Mouse (Mus musculus): ENCODE results near the gene Spag7. TPM values are rescaled to one million over a fixed set of nuclear protein-coding genes. Genes with fewer than 3 reads are reported as not detected.

Gene Spag7
- polyA plus RNA-seq, 1 experiment, result 36.6 TPM

GRCm38 (mm10) chr11:70701984-70702733 lies 32.9 kb upstream of the Spag7 start:
- H3K36me3 ChIP-seq (ENCODE audit: control insufficient read depth, insufficient read depth, low read length), result peaks cover 44% of the 10 kb centered on the region
- H3K27me3 ChIP-seq (ENCODE audit: control insufficient read depth, insufficient read depth, low read length), result no peaks in the 10 kb centered on the region
- H3K27ac ChIP-seq (ENCODE audit: insufficient read depth, low read depth, low read length), result no peak overlapping the region
- TF ChIP-seq CTCF (IDR thresholded peaks at IDR 0.05; ENCODE audit: extremely low read depth, insufficient read length, insufficient replicate concordance, low read depth, low read length) (no peak), POLR2A (IDR thresholded peaks at IDR 0.05; ENCODE audit: low read depth, low read length) (no peak)
- WGBS, result 74% methylated on average over 6 of the region's 6 CpGs
- H3K4me3 ChIP-seq (ENCODE audit: low read depth, low read length), result no peak overlapping the region
- H3K4me1 ChIP-seq (ENCODE audit: control insufficient read depth, insufficient read depth, insufficient read length, low read length), result peaks cover 12% of the 10 kb centered on the region

DNA sequence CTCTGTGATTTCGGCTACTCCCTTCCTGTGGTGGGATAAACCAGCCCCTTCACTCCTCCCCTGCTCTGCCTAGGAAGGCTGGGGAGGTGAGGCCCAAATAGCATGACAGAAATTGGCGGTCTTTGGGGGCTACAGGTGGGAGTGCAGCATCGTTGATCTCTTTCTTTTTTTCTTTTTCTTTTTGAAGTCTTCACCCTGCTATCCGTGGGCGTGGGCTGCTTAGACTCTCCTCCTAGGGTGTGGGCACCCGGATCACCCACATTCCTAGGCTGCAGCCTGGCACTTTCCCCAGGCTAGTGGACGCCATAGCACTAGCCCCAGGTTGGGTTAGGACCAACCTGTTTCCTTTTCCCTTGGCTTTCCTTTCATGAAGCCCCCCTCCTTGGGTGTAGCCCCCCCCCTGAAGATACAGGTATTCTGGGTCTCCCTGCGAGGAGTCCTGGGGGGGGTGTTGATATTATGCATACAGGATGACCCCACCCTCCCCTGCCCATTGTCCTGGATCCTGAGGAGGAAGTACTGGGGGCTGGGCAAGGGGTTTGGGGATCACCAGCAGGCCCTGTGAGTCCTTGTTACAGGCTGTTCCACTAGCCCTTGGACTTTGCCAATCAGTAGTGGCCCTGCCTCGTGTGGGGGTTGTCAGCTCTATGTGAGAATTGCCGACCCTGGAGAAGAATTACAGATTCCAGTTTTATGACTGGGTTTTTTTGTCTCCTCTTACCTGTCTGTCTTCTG lies 32.2 kb upstream of the Spag7 start:
- TF ChIP-seq POLR2A (IDR thresholded peaks at IDR 0.05; ENCODE audit: low read depth, low read length) (no peak), CTCF (IDR thresholded peaks at IDR 0.05; ENCODE audit: extremely low read depth, insufficient read length, insufficient replicate concordance, low read depth, low read length) (no peak)
- H3K27ac ChIP-seq (ENCODE audit: insufficient read depth, low read depth, low read length), result peak overlapping the region; percentile 99
- 4% methylated on average over 10 of the region's 10 CpGs for WGBS

DNA sequence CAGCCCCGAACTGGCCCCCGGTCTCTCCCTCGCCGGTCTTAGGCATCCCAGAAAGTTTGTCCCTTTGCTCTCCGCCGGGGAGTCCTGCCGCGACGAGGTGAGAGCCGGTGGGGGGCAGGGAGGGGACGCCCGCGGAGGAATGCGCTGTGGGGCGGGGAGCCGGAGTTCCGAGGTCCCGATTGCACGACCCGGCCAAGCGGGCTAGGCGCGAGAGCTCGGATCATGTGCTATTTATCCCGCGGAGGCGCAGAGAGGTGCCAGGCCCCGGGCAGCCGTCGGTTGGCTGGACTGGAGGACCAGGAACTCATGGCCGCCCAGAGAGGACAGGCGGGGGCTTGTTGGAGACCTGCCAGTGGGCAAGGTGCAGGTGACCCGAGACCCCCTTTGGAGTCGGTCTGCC lies 31.4 kb upstream of the Spag7 start:
- TF ChIP-seq POLR2A (IDR thresholded peaks at IDR 0.05; ENCODE audit: low read depth, low read length), result peak; percentile 31; the same call in 1 of the 2 replicates
- TF ChIP-seq CTCF (IDR thresholded peaks at IDR 0.05; ENCODE audit: extremely low read depth, insufficient read length, insufficient replicate concordance, low read depth, low read length), result no peak
- Histone ChIP-seq H3K4me3 (ENCODE audit: low read depth, low read length) (peak overlapping the region; percentile 80), H3K4me1 (ENCODE audit: control insufficient read depth, insufficient read depth, insufficient read length, low read length) (peaks cover 12% of the 10 kb centered on the region), H3K27me3 (ENCODE audit: control insufficient read depth, insufficient read depth, low read length) (no peaks in the 10 kb centered on the region), H3K36me3 (ENCODE audit: control insufficient read depth, insufficient read depth, low read length) (peaks cover 29% of the 10 kb centered on the region), H3K27ac (ENCODE audit: insufficient read depth, low read depth, low read length) (peak overlapping the region; percentile 99)
- WGBS, result under 1% methylated on average over 34 of the region's 34 CpGs

More for the DNA sequence above, 32.2 kb upstream of the Spag7 start:
- peaks cover 36% of the 10 kb centered on the region for H3K36me3 ChIP-seq (ENCODE audit: control insufficient read depth, insufficient read depth, low read length)
- peaks cover 12% of the 10 kb centered on the region for H3K4me1 ChIP-seq (ENCODE audit: control insufficient read depth, insufficient read depth, insufficient read length, low read length)
- peak overlapping the region; percentile 80 for H3K4me3 ChIP-seq (ENCODE audit: low read depth, low read length)
- no peaks in the 10 kb centered on the region for H3K27me3 ChIP-seq (ENCODE audit: control insufficient read depth, insufficient read depth, low read length)

DNA sequence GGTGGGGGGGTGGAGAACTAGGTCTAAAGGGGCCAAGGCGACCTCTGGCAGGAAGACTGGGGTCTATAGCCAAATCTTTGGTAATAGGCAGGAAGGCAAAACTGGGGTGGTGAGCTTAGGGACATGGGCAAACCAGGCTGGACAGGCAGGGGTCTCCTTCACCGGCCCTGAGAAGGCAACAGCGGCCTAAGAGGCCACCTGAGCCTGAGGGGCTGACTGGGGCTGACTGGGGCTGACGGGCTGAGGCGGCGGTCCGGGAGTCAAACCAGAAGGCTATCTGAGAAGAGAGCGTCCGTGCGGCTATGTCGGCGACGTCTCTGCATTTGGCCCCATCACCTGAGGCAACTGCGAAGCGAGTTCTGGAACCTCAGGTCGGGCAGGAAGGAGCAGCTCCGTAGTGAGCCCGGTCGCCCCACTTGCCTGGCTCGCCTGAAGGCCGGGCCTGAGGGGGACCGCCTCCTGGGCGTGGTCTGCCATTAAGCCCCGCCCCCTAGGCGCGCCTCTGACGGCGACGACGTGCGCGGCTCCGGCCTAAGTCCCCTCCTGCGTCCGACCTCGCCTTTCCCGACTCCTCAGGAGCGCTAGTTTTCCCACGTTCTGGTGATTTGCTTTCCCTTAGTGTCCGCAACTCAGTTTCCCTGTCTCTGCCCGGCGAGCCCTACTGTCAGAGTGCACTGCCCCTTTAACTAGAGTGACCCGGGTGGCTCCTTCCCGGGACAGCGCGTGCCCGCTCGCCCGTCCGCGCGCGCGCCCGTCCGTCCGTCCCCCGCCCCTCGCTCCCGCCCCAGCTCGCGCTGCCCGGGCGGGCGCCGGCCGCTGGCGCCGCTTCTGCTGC lies 30.7 kb upstream of the Spag7 start, which contains the start of the genes Inca1 and Kif1c:
TSS of gene Inca1 (minus strand) at position 434 of the 835 bp plus-strand sequence.
TSS of gene Kif1c (plus strand) at position 827 of the 835 bp plus-strand sequence.
- WGBS, result 2% methylated on average over 69 of the region's 69 CpGs
- peaks cover 12% of the 10 kb centered on the region for H3K4me1 ChIP-seq (ENCODE audit: control insufficient read depth, insufficient read depth, insufficient read length, low read length)
- H3K36me3 ChIP-seq (ENCODE audit: control insufficient read depth, insufficient read depth, low read length), result peaks cover 23% of the 10 kb centered on the region
- no peaks in the 10 kb centered on the region for H3K27me3 ChIP-seq (ENCODE audit: control insufficient read depth, insufficient read depth, low read length)
- peak within 1 kb of the TSS; percentile 80 for H3K4me3 ChIP-seq (ENCODE audit: low read depth, low read length)
- peak; percentile 71 for TF ChIP-seq POLR2A (IDR thresholded peaks at IDR 0.05; ENCODE audit: low read depth, low read length)
- TF ChIP-seq CTCF (IDR thresholded peaks at IDR 0.05; ENCODE audit: extremely low read depth, insufficient read length, insufficient replicate concordance, low read depth, low read length), result no peak
- H3K27ac ChIP-seq (ENCODE audit: insufficient read depth, low read depth, low read length), result peak within 1 kb of the TSS; percentile 99

DNA sequence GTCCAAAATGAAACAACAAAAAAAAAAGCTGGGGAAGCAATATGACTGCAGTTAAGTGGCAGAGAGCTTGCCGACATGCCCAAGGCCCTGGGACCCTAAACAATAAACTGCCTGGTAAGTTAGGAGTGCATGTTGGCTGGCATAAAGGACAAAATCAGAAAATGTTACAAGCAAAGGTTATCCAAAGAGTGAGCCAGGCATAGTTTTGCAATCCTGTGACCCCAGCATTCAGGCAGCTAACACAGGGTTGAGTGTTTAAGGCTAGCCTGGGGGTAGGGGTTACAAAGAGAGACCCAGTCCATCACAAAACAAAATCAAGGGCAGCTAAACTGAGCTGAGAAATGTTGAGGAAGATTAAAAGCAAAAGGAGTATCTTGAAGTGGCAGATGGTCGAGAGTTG lies 29.8 kb upstream of the Spag7 start:
- no peak overlapping the region for H3K4me3 ChIP-seq (ENCODE audit: low read depth, low read length)
- H3K27ac ChIP-seq (ENCODE audit: insufficient read depth, low read depth, low read length), result no peak overlapping the region
- H3K36me3 ChIP-seq (ENCODE audit: control insufficient read depth, insufficient read depth, low read length), result peaks cover 14% of the 10 kb centered on the region
- H3K4me1 ChIP-seq (ENCODE audit: control insufficient read depth, insufficient read depth, insufficient read length, low read length), result peaks cover 12% of the 10 kb centered on the region
- 81% methylated on average over 2 of the region's 2 CpGs for WGBS
- no peak for TF ChIP-seq POLR2A (IDR thresholded peaks at IDR 0.05; ENCODE audit: low read depth, low read length)
- TF ChIP-seq CTCF (IDR thresholded peaks at IDR 0.05; ENCODE audit: extremely low read depth, insufficient read length, insufficient replicate concordance, low read depth, low read length), result no peak
- no peaks in the 10 kb centered on the region for H3K27me3 ChIP-seq (ENCODE audit: control insufficient read depth, insufficient read depth, low read length)

GRCm38 (mm10) chr11:70697376-70697775 lies 28.2 kb upstream of the Spag7 start:
- Histone ChIP-seq H3K36me3 (ENCODE audit: control insufficient read depth, insufficient read depth, low read length) (no peaks in the 10 kb centered on the region), H3K4me1 (ENCODE audit: control insufficient read depth, insufficient read depth, insufficient read length, low read length) (peaks cover 7% of the 10 kb centered on the region), H3K27me3 (ENCODE audit: control insufficient read depth, insufficient read depth, low read length) (0 out of 2 replicates have a peak, but pooled peaks cover 2% of the 10 kb centered on the region), H3K27ac (ENCODE audit: insufficient read depth, low read depth, low read length) (no peak overlapping the region), H3K4me3 (ENCODE audit: low read depth, low read length) (no peak overlapping the region)
- no peak for TF ChIP-seq CTCF (IDR thresholded peaks at IDR 0.05; ENCODE audit: extremely low read depth, insufficient read length, insufficient replicate concordance, low read depth, low read length)
- no peak for TF ChIP-seq POLR2A (IDR thresholded peaks at IDR 0.05; ENCODE audit: low read depth, low read length)
- 78% methylated on average over 3 of the region's 3 CpGs for WGBS
